Mouse (Mus musculus): ENCODE measurements around the gene Gal3st4. TPM values are rescaled to one million over a fixed set of nuclear protein-coding genes. Genes with fewer than 3 reads are reported as not detected.

Gal3st4 gene
- polyA plus RNA-seq (2012; fragmentation: generic; extraction: Trizol): not detected

DNA sequence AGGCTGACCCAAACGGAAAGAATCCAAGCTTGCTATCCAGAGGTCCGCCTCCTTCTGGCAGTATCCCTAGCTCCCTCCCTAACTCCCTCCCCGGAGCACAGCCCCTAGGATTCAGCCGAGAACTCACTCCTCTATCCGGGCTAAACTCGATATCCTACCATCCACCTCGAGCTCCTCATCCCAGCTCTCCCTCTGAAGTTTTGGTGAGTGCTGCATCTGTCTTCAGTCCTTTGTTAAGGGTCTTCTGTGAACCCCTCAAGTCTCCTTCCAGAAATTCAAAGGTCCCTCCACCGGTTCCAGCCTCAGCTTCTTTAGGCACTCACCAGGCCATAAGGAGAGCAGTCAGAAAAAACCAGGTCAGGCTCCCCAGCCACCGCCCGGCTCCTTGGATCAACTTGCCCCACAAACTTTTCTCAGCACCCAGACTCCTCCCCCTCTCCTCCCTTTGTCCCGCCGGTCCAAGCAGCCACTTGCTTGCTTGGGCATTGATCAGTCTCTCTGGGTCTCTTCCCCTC is at the start of gene Gal3st4:
Gal3st4 (minus strand) TSS at position 432 of the 515 bp plus-strand sequence.
- H3K4me3 ChIP-seq: no peak within 1 kb of the TSS
- H3K36me3 ChIP-seq (ENCODE audit: control insufficient read depth, insufficient read depth): no peaks in the 10 kb centered on the region
- H3ac ChIP-seq (ENCODE audit: control insufficient read depth, insufficient read length): no peak within 1 kb of the TSS
- no peaks in the 10 kb centered on the region for H3K79me2 ChIP-seq (ENCODE audit: control insufficient read depth, insufficient read depth)
- H3K4me2 ChIP-seq (ENCODE audit: low read depth): no peak within 1 kb of the TSS
- no peak for TF ChIP-seq TCF12 (IDR thresholded peaks at IDR 0.05; ENCODE audit: insufficient read depth, poor library complexity, severe bottlenecking)
- no peak for TF ChIP-seq REST (IDR thresholded peaks at IDR 0.05; ENCODE audit: insufficient read depth, insufficient read length)
- no peak for TF ChIP-seq POLR2A (IDR thresholded peaks at IDR 0.05; ENCODE audit: insufficient read length, low read depth)
- TF ChIP-seq POLR2AphosphoS2 (IDR thresholded peaks at IDR 0.05; ENCODE audit: insufficient read length, low read depth): no peak
- no peak for TF ChIP-seq USF1 (IDR thresholded peaks at IDR 0.05; ENCODE audit: low read depth)
- no peak for TF ChIP-seq MAX (IDR thresholded peaks at IDR 0.05; ENCODE audit: low read depth)
- no peak for TF ChIP-seq SRF (IDR thresholded peaks at IDR 0.05; ENCODE audit: control insufficient read depth, insufficient read length, low read depth)
- TF ChIP-seq CEBPB (IDR thresholded peaks at IDR 0.05; ENCODE audit: insufficient read depth, poor library complexity, severe bottlenecking): no peak
- TF ChIP-seq MYOG (IDR thresholded peaks at IDR 0.05; ENCODE audit: control insufficient read depth in 1 of 3, insufficient read depth in 1 of 3, insufficient read length in 2 of 3, low read depth in 2 of 3): no peak
- TF ChIP-seq E2F4 (IDR thresholded peaks at IDR 0.05; ENCODE audit: insufficient read depth): no peak
- TF ChIP-seq MYOD1 (IDR thresholded peaks at IDR 0.05; ENCODE audit: control insufficient read depth in 1 of 3, insufficient read length in 2 of 3, low read depth in 2 of 3): no peak
- TF ChIP-seq TCF3 (IDR thresholded peaks at IDR 0.05; ENCODE audit: insufficient read length, low read depth): no peak
- peaks cover 25% of the 10 kb centered on the region for H3K27me3 ChIP-seq (ENCODE audit: control insufficient read depth, insufficient read depth, insufficient read length)

DNA sequence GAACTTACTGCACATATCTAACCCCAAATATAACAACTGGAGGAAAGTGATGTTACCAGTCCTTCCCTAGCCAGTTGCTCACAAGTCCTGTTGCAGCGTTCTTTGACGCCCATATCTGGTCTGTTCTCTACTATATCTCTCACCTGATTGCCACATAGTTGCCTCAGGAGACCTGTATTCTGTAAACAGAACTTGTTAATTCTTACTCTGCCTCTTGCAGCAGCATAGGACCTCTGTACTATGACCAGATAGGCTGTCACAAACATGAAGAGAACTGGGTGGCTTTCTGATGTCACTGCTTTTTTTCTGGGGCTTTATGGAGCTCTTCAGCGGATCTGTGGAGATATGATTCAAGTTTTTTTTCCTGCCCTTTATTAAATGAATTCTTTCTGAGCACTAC is 40.2 kb upstream of the Gal3st4 start:
- Histone ChIP-seq H3K36me3 (ENCODE audit: control insufficient read depth, insufficient read depth) (no peaks in the 10 kb centered on the region), H3K79me2 (ENCODE audit: control insufficient read depth, insufficient read depth) (no peaks in the 10 kb centered on the region), H3K27me3 (ENCODE audit: control insufficient read depth, insufficient read depth, insufficient read length) (no peaks in the 10 kb centered on the region), H3ac (ENCODE audit: control insufficient read depth, insufficient read length) (no peak overlapping the region), H3K4me3 (no peak overlapping the region), H3K4me2 (ENCODE audit: low read depth) (no peak overlapping the region)
- TF ChIP-seq REST (IDR thresholded peaks at IDR 0.05; ENCODE audit: insufficient read depth, insufficient read length) (no peak), E2F4 (IDR thresholded peaks at IDR 0.05; ENCODE audit: insufficient read depth) (no peak), MYOG (IDR thresholded peaks at IDR 0.05; ENCODE audit: control insufficient read depth in 1 of 3, insufficient read depth in 1 of 3, insufficient read length in 2 of 3, low read depth in 2 of 3) (no peak), TCF12 (IDR thresholded peaks at IDR 0.05; ENCODE audit: insufficient read depth, poor library complexity, severe bottlenecking) (no peak), TCF3 (IDR thresholded peaks at IDR 0.05; ENCODE audit: insufficient read length, low read depth) (no peak), CEBPB (IDR thresholded peaks at IDR 0.05; ENCODE audit: insufficient read depth, poor library complexity, severe bottlenecking) (no peak), SRF (IDR thresholded peaks at IDR 0.05; ENCODE audit: control insufficient read depth, insufficient read length, low read depth) (no peak), MAX (IDR thresholded peaks at IDR 0.05; ENCODE audit: low read depth) (no peak), MYOD1 (IDR thresholded peaks at IDR 0.05; ENCODE audit: control insufficient read depth in 1 of 3, insufficient read length in 2 of 3, low read depth in 2 of 3) (no peak), POLR2AphosphoS2 (IDR thresholded peaks at IDR 0.05; ENCODE audit: insufficient read length, low read depth) (no peak), USF1 (IDR thresholded peaks at IDR 0.05; ENCODE audit: low read depth) (no peak), POLR2A (IDR thresholded peaks at IDR 0.05; ENCODE audit: insufficient read length, low read depth) (no peak)

- Histone ChIP-seq H3K4me3 (no peak overlapping the region), H3ac (ENCODE audit: control insufficient read depth, insufficient read length) (no peak overlapping the region), H3K27me3 (ENCODE audit: control insufficient read depth, insufficient read depth, insufficient read length) (peaks cover 17% of the 10 kb centered on the region), H3K36me3 (ENCODE audit: control insufficient read depth, insufficient read depth) (no peaks in the 10 kb centered on the region), H3K79me2 (ENCODE audit: control insufficient read depth, insufficient read depth) (no peaks in the 10 kb centered on the region), H3K4me2 (ENCODE audit: low read depth) (no peak overlapping the region)
- TF ChIP-seq E2F4 (IDR thresholded peaks at IDR 0.05; ENCODE audit: insufficient read depth) (no peak), POLR2AphosphoS2 (IDR thresholded peaks at IDR 0.05; ENCODE audit: insufficient read length, low read depth) (no peak)
Observed at GRCm38 (mm10) chr5:138299613-138300012, 27.0 kb upstream of the Gal3st4 start.

DNA sequence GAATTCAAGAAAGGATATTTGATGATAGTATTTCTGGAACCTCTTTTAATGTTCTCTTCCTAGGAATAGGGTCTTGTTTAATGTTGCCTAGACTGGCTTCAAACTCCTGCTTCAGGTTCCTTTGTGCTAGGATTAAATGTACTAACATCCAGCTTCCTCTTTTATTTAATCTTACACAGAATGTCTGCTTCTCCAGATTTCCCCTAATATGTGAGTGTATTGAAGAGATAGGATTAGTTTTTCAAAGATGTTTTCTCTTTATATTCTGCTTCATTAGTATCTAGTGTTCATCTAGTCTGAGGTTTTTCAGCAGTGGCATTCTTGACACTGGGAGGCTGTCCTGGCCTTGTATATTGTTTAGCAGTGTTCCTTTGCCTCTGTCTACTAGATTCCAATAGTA is 21.5 kb upstream of the Gal3st4 start:
- H3ac ChIP-seq (ENCODE audit: control insufficient read depth, insufficient read length): no peak overlapping the region
- H3K36me3 ChIP-seq (ENCODE audit: control insufficient read depth, insufficient read depth): no peaks in the 10 kb centered on the region
- H3K4me3 ChIP-seq: no peak overlapping the region
- no peak overlapping the region for H3K4me2 ChIP-seq (ENCODE audit: low read depth)
- no peak for TF ChIP-seq E2F4 (IDR thresholded peaks at IDR 0.05; ENCODE audit: insufficient read depth)
- no peak for TF ChIP-seq REST (IDR thresholded peaks at IDR 0.05; ENCODE audit: insufficient read depth, insufficient read length)
- no peak for TF ChIP-seq TCF3 (IDR thresholded peaks at IDR 0.05; ENCODE audit: insufficient read length, low read depth)
- TF ChIP-seq MYOG (IDR thresholded peaks at IDR 0.05; ENCODE audit: control insufficient read depth in 1 of 3, insufficient read depth in 1 of 3, insufficient read length in 2 of 3, low read depth in 2 of 3): no peak
- no peak for TF ChIP-seq SRF (IDR thresholded peaks at IDR 0.05; ENCODE audit: control insufficient read depth, insufficient read length, low read depth)
- TF ChIP-seq TCF12 (IDR thresholded peaks at IDR 0.05; ENCODE audit: insufficient read depth, poor library complexity, severe bottlenecking): no peak
- no peak for TF ChIP-seq MYOD1 (IDR thresholded peaks at IDR 0.05; ENCODE audit: control insufficient read depth in 1 of 3, insufficient read length in 2 of 3, low read depth in 2 of 3)
- no peak for TF ChIP-seq USF1 (IDR thresholded peaks at IDR 0.05; ENCODE audit: low read depth)
- TF ChIP-seq POLR2AphosphoS2 (IDR thresholded peaks at IDR 0.05; ENCODE audit: insufficient read length, low read depth): no peak
- TF ChIP-seq MAX (IDR thresholded peaks at IDR 0.05; ENCODE audit: low read depth): no peak
- no peak for TF ChIP-seq POLR2A (IDR thresholded peaks at IDR 0.05; ENCODE audit: insufficient read length, low read depth)
- no peak for TF ChIP-seq CEBPB (IDR thresholded peaks at IDR 0.05; ENCODE audit: insufficient read depth, poor library complexity, severe bottlenecking)
- H3K27me3 ChIP-seq (ENCODE audit: control insufficient read depth, insufficient read depth, insufficient read length): peaks cover under 1% of the 10 kb centered on the region
- no peaks in the 10 kb centered on the region for H3K79me2 ChIP-seq (ENCODE audit: control insufficient read depth, insufficient read depth)

- no peak overlapping the region for H3K4me2 ChIP-seq (ENCODE audit: low read depth)
- no peaks in the 10 kb centered on the region for H3K79me2 ChIP-seq (ENCODE audit: control insufficient read depth, insufficient read depth)
- no peak overlapping the region for H3K4me3 ChIP-seq
- no peak for TF ChIP-seq MAX (IDR thresholded peaks at IDR 0.05; ENCODE audit: low read depth)
- no peak for TF ChIP-seq USF1 (IDR thresholded peaks at IDR 0.05; ENCODE audit: low read depth)
- no peaks in the 10 kb centered on the region for H3K27me3 ChIP-seq (ENCODE audit: control insufficient read depth, insufficient read depth, insufficient read length)
- no peak overlapping the region for H3ac ChIP-seq (ENCODE audit: control insufficient read depth, insufficient read length)
- no peaks in the 10 kb centered on the region for H3K36me3 ChIP-seq (ENCODE audit: control insufficient read depth, insufficient read depth)
Observed at GRCm38 (mm10) chr5:138291638-138292037, 19.0 kb upstream of the Gal3st4 start.
